Mouse (Mus musculus) forebrain, embryonic 13.5 days (tissue): ENCODE data around the gene Syde1. TPM values are rescaled to one million over a fixed set of nuclear protein-coding genes. Genes with fewer than 3 reads are reported as not detected.

ENCODE experiments used
- ATAC-seq: fragments of 200-750 bp; cut with Nextera tagmentation; 2 replicates; pipeline ENCODE4 v1.8.0; 2017
- H3K27ac ChIP-seq: fragments of 300-500 bp; sonication (generic); 2 replicates; pipeline ENCODE4 v1.5.1; 2015; ENCODE audit warnings: inconsistent platforms, mild to moderate bottlenecking, moderate library complexity
- H3K27me3 ChIP-seq: fragments of 300-500 bp; sonication (generic); 2 replicates; pipeline ENCODE4 v1.6.1; 2015; ENCODE audit warnings: mild to moderate bottlenecking, inconsistent platforms
- H3K36me3 ChIP-seq: fragments of 300-500 bp; sonication (generic); 2 replicates; pipeline ENCODE4 v1.6.1; 2015; ENCODE audit warnings: mild to moderate bottlenecking, inconsistent platforms; ENCODE audit not compliant: poor library complexity, severe bottlenecking
- H3K4me1 ChIP-seq: fragments of 300-500 bp; sonication (generic); 2 replicates; pipeline ENCODE4 v1.6.1; 2015; ENCODE audit warnings: inconsistent platforms
- H3K4me2 ChIP-seq: fragments of 300-500 bp; sonication (generic); 2 replicates; pipeline ENCODE4 v1.6.1; 2015; ENCODE audit warnings: inconsistent platforms, mild to moderate bottlenecking, moderate library complexity
- H3K4me3 ChIP-seq: fragments of 300-500 bp; sonication (generic); 2 replicates; pipeline ENCODE4 v1.5.1; 2015; ENCODE audit warnings: mild to moderate bottlenecking, inconsistent platforms
- H3K9ac ChIP-seq: fragments of 300-500 bp; sonication (generic); 2 replicates; pipeline ENCODE4 v1.6.1; 2015; ENCODE audit warnings: mild to moderate bottlenecking, inconsistent platforms
- H3K9me3 ChIP-seq: fragments of 300-500 bp; sonication (generic); replicated peaks from 2 replicates; pipeline ENCODE4 v1.6.1; 2016; ENCODE audit warnings: inconsistent platforms
- WGBS: fragments of 180-500 bp; shearing (Covaris S2); methylation state at CpG from one replicate; pipeline ENCODE4 v1.1.7; 2015; 5-methylcytosine and 5-hydroxymethylcytosine counted together
- polyA plus RNA-seq: library from polyadenylated mRNA; unstranded; fragments of >200 nt; fragmentation: Nextera tagmentation; extraction: Ambion mirVana; gene quantifications from 2 replicates; pipeline ENCODE4 v1.2.1, GENCODE M21; 2015

Syde1 gene
- polyA plus RNA-seq, 1 experiment from 2014 or later: 4.6 TPM

- Histone ChIP-seq H3K36me3 (peaks cover 24% of the 10 kb centered on the region), H3K4me1 (peaks cover 12% of the 10 kb centered on the region; the same call in 1 of the 2 replicates), H3K4me2 (peak overlapping the region; percentile 65), H3K27me3 (no peaks in the 10 kb centered on the region), H3K27ac (peak overlapping the region; percentile 72; the same call in 1 of the 2 replicates), H3K4me3 (peak overlapping the region; percentile 53), H3K9me3 (no peaks in the 10 kb centered on the region), H3K9ac (peak overlapping the region; percentile 69)
- 18% methylated on average over 13 of the region's 13 CpGs for WGBS
- peak; percentile 60 for ATAC-seq
Observed at GRCm38 (mm10) chr10:78575105-78575632, 16.6 kb downstream of the Syde1 start.

GRCm38 (mm10) chr10:78574250-78575104 is 17.3 kb downstream of the Syde1 start, which contains the start of gene Ilvbl:
Gene Ilvbl (plus strand): TSS chr10:78574346.
- peak within 1 kb of the TSS; percentile 65 for H3K4me2 ChIP-seq
- no peaks in the 10 kb centered on the region for H3K9me3 ChIP-seq
- peak within 1 kb of the TSS; percentile 72 for H3K27ac ChIP-seq
- peaks cover 17% of the 10 kb centered on the region for H3K36me3 ChIP-seq
- H3K27me3 ChIP-seq: no peaks in the 10 kb centered on the region
- 1% methylated on average over 50 of the region's 51 CpGs for WGBS
- H3K4me3 ChIP-seq: peak within 1 kb of the TSS; percentile 53
- H3K4me1 ChIP-seq: peaks cover 12% of the 10 kb centered on the region; the same call in 1 of the 2 replicates
- peak; percentile 91 for ATAC-seq
- H3K9ac ChIP-seq: peak within 1 kb of the TSS; percentile 69

GRCm38 (mm10) chr10:78573226-78573625 is 18.5 kb downstream of the Syde1 start:
- H3K9ac ChIP-seq: no peak overlapping the region
- peaks cover 7% of the 10 kb centered on the region for H3K36me3 ChIP-seq
- H3K4me2 ChIP-seq: no peak overlapping the region
- H3K9me3 ChIP-seq: no peaks in the 10 kb centered on the region
- H3K4me1 ChIP-seq: peaks cover 12% of the 10 kb centered on the region; the same call in 1 of the 2 replicates
- no peaks in the 10 kb centered on the region for H3K27me3 ChIP-seq
- H3K4me3 ChIP-seq: no peak overlapping the region
- WGBS: 72% methylated on average over 3 of the region's 3 CpGs
- H3K27ac ChIP-seq: no peak overlapping the region
- no peak for ATAC-seq

GRCm38 (mm10) chr10:78570897-78571296 is 20.9 kb downstream of the Syde1 start:
- no peak for ATAC-seq
- Histone ChIP-seq H3K9me3 (no peaks in the 10 kb centered on the region), H3K36me3 (no peaks in the 10 kb centered on the region), H3K9ac (no peak overlapping the region), H3K27me3 (no peaks in the 10 kb centered on the region), H3K4me3 (no peak overlapping the region), H3K4me2 (no peak overlapping the region), H3K27ac (no peak overlapping the region), H3K4me1 (peaks cover 10% of the 10 kb centered on the region; the same call in 1 of the 2 replicates)
- 52% methylated on average over 2 of the region's 2 CpGs for WGBS

GRCm38 (mm10) chr10:78570416-78570815 is 21.3 kb downstream of the Syde1 start:
- H3K4me2 ChIP-seq: no peak overlapping the region
- no peaks in the 10 kb centered on the region for H3K9me3 ChIP-seq
- no peaks in the 10 kb centered on the region for H3K27me3 ChIP-seq
- H3K27ac ChIP-seq: no peak overlapping the region
- 73% methylated on average over 6 of the region's 6 CpGs for WGBS
- peaks cover 5% of the 10 kb centered on the region; the same call in 1 of the 2 replicates for H3K4me1 ChIP-seq
- no peak overlapping the region for H3K9ac ChIP-seq
- no peak overlapping the region for H3K4me3 ChIP-seq
- no peaks in the 10 kb centered on the region for H3K36me3 ChIP-seq
- no peak for ATAC-seq

GRCm38 (mm10) chr10:78569686-78570085 is 22.1 kb downstream of the Syde1 start:
- H3K9me3 ChIP-seq: no peaks in the 10 kb centered on the region
- ATAC-seq: no peak
- WGBS: 69% methylated on average over 3 of the region's 3 CpGs
- no peak overlapping the region for H3K4me3 ChIP-seq
- H3K36me3 ChIP-seq: no peaks in the 10 kb centered on the region
- H3K4me2 ChIP-seq: no peak overlapping the region
- H3K4me1 ChIP-seq: no peaks in the 10 kb centered on the region
- no peaks in the 10 kb centered on the region for H3K27me3 ChIP-seq
- no peak overlapping the region for H3K27ac ChIP-seq
- H3K9ac ChIP-seq: no peak overlapping the region

- WGBS: 78% methylated on average over 3 of the region's 3 CpGs
- ATAC-seq: no peak
Observed at GRCm38 (mm10) chr10:78569191-78569590, 22.6 kb downstream of the Syde1 start.

GRCm38 (mm10) chr10:78565070-78565469 is 26.7 kb downstream of the Syde1 start:
- 84% methylated on average over 1 of the region's 1 CpGs for WGBS
- no peak for ATAC-seq
- no peak overlapping the region for H3K4me3 ChIP-seq

More at GRCm38 (mm10) chr10:78569191-78569590, 22.6 kb downstream of the Syde1 start:
- Histone ChIP-seq H3K4me3 (no peak overlapping the region), H3K9ac (no peak overlapping the region), H3K27me3 (no peaks in the 10 kb centered on the region), H3K27ac (no peak overlapping the region), H3K4me2 (no peak overlapping the region), H3K36me3 (no peaks in the 10 kb centered on the region), H3K4me1 (no peaks in the 10 kb centered on the region), H3K9me3 (no peaks in the 10 kb centered on the region)

GRCm38 (mm10) chr10:78540943-78541342 is 50.8 kb downstream of the Syde1 start:
- Histone ChIP-seq H3K9ac (no peak overlapping the region), H3K36me3 (no peaks in the 10 kb centered on the region), H3K27ac (no peak overlapping the region), H3K27me3 (no peaks in the 10 kb centered on the region), H3K4me1 (no peaks in the 10 kb centered on the region), H3K4me2 (no peak overlapping the region), H3K4me3 (no peak overlapping the region), H3K9me3 (no peaks in the 10 kb centered on the region)
- ATAC-seq: no peak
- WGBS: 69% methylated on average over 2 of the region's 2 CpGs

More at GRCm38 (mm10) chr10:78565070-78565469, 26.7 kb downstream of the Syde1 start:
- Histone ChIP-seq H3K4me2 (no peak overlapping the region), H3K9me3 (no peaks in the 10 kb centered on the region), H3K9ac (no peak overlapping the region), H3K27me3 (no peaks in the 10 kb centered on the region), H3K36me3 (no peaks in the 10 kb centered on the region), H3K27ac (no peak overlapping the region), H3K4me1 (no peaks in the 10 kb centered on the region)

Other genes with a start within 250 kb of the Syde1 start
- 45.9 and 50.0 TPM in 2 replicates for gene Agpat3, start 239.5 kb downstream of the Syde1 start, polyA plus RNA-seq
- 354 and 366 TPM in 2 replicates for gene Rrp1, start 178.9 kb downstream of the Syde1 start, polyA plus RNA-seq
- gene Cstb, start 166.3 kb downstream of the Syde1 start, polyA plus RNA-seq: 91.7 and 116 TPM in 2 replicates
- gene Pdxk, start 127.0 kb downstream of the Syde1 start, polyA plus RNA-seq: 7.3 and 10.1 TPM in 2 replicates
- gene Olfr1358, start 74.5 kb downstream of the Syde1 start, polyA plus RNA-seq: not detected in 2 replicates
- 31.5 and 42.4 TPM in 2 replicates for gene Ilvbl, start 17.6 kb downstream of the Syde1 start, polyA plus RNA-seq
- not detected in 2 replicates for gene Olfr1357, start 26.1 kb upstream of the Syde1 start, polyA plus RNA-seq
- gene Casp14, start 126.3 kb upstream of the Syde1 start, polyA plus RNA-seq: not detected in 2 replicates
- gene Ccdc105, start 161.1 kb upstream of the Syde1 start, polyA plus RNA-seq: 0.13 and 0.21 TPM in 2 replicates
- 1.2 and 2.2 TPM in 2 replicates for gene Slc1a6, start 188.5 kb upstream of the Syde1 start, polyA plus RNA-seq